Mouse (Mus musculus): ENCODE measurements at regions not wholly inside any gene's neighbourhood (a gene's known extent, or its start where the extent isn't known, plus 50 kb on each side); places are given as distances from the start of the nearest gene placed in this dataset.

DNA sequence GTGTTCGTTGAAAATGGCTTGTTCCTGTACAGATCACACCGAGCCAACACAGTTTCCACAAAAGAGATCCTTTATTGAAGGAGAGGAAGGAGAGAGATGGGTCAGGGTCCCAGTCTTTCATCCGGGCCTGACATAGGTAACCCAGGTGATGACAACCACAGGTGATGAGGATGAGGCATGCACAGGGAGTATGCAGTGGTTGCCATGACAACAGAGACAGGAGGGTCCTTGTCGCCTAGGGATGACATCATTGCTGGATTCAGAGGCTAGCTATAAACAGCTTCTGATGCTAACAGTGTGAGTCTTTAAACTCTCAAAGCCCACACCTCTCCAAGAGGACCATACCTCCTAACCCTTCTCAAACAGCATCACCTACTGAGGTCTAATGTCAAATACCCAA, 327.0 kb upstream of the Prox1 start:
- Histone ChIP-seq H3K4me1 (no peaks in the 10 kb centered on the region), H3K27ac (replicated peaks) (no peak overlapping the region), H3K9me3 (no peaks in the 10 kb centered on the region), H3K36me3 (no peaks in the 10 kb centered on the region), H3K4me3 (no peak overlapping the region), H3K4me2 (replicated peaks) (no peak overlapping the region), H3K27me3 (no peaks in the 10 kb centered on the region; the same call in 1 of the 2 replicates), H3K9ac (replicated peaks) (no peak overlapping the region)
- WGBS, result 82% methylated on average over 4 of the region's 4 CpGs
- ATAC-seq (ENCODE audit: low FRiP score, low read depth), result no peak

DNA sequence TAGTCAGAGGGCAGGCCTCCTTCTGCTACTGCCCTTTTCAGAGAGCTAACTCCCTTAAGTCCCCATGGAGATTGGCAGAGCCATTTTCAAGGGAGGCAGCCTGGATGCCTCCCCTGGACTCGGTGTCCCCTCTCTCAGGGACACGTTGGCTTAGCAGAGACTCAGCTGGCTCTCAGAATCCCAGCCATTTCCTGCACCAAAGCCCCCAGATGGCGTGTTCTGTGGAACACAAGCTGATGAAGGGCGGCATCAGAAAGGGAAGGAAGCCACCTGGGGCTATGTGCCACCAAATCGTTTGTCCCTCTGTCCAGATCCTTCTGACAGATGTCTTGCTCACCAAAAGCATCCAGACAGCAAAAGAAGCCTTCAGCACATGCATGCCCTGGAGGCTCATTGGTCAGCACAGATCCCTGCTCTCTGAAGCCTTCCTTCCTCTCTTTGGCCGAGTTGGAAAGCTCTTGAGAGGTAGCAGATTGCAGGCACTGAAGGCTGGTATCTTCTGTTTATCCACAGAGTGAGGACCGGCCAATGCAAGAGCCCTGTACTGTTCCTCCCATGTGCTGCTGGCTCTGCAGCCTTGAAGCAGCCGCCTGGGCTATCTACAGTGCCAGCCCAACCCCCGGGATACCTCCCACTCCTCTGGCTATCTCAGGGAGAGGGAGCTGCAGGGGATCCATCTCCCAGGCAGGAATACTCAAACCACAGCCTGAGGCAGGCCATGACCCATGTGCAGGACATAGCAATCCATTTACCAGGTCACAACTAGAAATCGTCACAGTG, 325.4 kb upstream of the Prox1 start:
- H3K4me1 ChIP-seq, result no peaks in the 10 kb centered on the region
- 70% methylated on average over 10 of the region's 10 CpGs for WGBS
- H3K36me3 ChIP-seq, result no peaks in the 10 kb centered on the region
- no peak for ATAC-seq (ENCODE audit: low FRiP score, low read depth)
- H3K4me3 ChIP-seq, result no peak overlapping the region
- no peaks in the 10 kb centered on the region for H3K9me3 ChIP-seq
- H3K4me2 ChIP-seq (replicated peaks), result no peak overlapping the region
- no peaks in the 10 kb centered on the region; the same call in 1 of the 2 replicates for H3K27me3 ChIP-seq
- H3K27ac ChIP-seq (replicated peaks), result no peak overlapping the region
- H3K9ac ChIP-seq (replicated peaks), result no peak overlapping the region

DNA sequence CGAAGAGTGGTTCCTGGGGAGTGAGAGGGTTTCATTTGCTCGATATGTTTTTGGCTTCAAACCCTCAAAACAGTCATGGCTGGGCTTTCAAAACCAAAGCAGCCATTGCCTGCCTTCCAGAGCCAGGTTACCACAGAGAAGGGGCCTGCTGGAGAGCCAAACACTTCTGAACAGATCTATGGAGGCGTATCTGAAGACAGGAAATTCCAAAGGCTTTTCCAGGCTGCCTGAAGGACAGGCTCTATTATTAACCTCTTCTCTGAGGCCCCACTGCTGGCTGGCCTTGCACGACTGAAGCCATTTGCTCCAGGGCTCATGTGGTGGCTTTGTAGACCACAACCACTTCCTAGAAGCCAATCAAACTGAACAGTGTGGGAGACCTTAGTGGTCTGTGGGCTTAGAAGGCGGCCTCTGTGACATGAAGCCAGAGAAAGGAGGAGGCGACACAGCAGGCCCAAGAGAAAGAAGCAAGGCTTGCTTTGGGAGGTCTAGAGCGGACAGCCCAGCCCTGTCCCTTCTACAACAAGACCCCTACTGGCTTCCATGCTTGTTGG, 316.1 kb upstream of the Prox1 start:
- H3K36me3 ChIP-seq, result no peaks in the 10 kb centered on the region
- WGBS, result 77% methylated on average over 7 of the region's 7 CpGs
- no peak overlapping the region for H3K9ac ChIP-seq (replicated peaks)
- no peaks in the 10 kb centered on the region for H3K4me1 ChIP-seq
- H3K4me3 ChIP-seq, result no peak overlapping the region
- no peaks in the 10 kb centered on the region for H3K27me3 ChIP-seq
- no peak overlapping the region for H3K4me2 ChIP-seq (replicated peaks)
- H3K9me3 ChIP-seq, result no peaks in the 10 kb centered on the region
- ATAC-seq (ENCODE audit: low FRiP score, low read depth), result no peak
- H3K27ac ChIP-seq (replicated peaks), result no peak overlapping the region

GRCm38 (mm10) chr1:190483366-190483765, 312.9 kb upstream of the Prox1 start:
- Histone ChIP-seq H3K4me3 (no peak overlapping the region), H3K9me3 (peaks cover 4% of the 10 kb centered on the region; the same call in 1 of the 2 replicates), H3K4me1 (no peaks in the 10 kb centered on the region), H3K4me2 (replicated peaks) (no peak overlapping the region), H3K27ac (replicated peaks) (no peak overlapping the region), H3K36me3 (no peaks in the 10 kb centered on the region), H3K9ac (replicated peaks) (no peak overlapping the region), H3K27me3 (no peaks in the 10 kb centered on the region)
- ATAC-seq (ENCODE audit: low FRiP score, low read depth), result no peak
- WGBS, result 92% methylated on average over 13 of the region's 13 CpGs

DNA sequence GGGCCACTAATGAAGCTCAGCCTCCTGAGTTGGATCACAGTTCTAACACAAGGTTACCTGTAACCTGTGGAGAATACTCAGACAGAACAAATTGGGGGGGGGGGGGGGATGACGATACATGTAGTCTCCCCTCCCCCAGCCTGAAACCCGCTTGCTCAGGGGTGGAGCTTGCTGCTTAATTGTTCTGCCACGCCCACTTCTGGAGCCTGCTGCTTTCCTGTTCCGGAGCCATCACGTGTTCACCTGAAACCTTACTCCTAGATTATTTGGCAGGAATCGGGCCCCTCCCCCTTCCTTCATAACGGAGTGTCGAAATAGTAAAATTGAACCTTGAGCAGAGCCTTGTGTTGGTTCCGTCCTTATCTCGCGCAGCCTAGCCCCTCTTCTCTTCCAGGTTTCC, 310.6 kb upstream of the Prox1 start:
- Histone ChIP-seq H3K4me1 (no peaks in the 10 kb centered on the region), H3K9ac (replicated peaks) (no peak overlapping the region), H3K9me3 (peaks cover 4% of the 10 kb centered on the region; the same call in 1 of the 2 replicates), H3K4me2 (replicated peaks) (no peak overlapping the region), H3K27ac (replicated peaks) (no peak overlapping the region), H3K27me3 (no peaks in the 10 kb centered on the region), H3K36me3 (no peaks in the 10 kb centered on the region), H3K4me3 (no peak overlapping the region)
- 77% methylated on average over 11 of the region's 11 CpGs for WGBS
- no peak for ATAC-seq (ENCODE audit: low FRiP score, low read depth)

DNA sequence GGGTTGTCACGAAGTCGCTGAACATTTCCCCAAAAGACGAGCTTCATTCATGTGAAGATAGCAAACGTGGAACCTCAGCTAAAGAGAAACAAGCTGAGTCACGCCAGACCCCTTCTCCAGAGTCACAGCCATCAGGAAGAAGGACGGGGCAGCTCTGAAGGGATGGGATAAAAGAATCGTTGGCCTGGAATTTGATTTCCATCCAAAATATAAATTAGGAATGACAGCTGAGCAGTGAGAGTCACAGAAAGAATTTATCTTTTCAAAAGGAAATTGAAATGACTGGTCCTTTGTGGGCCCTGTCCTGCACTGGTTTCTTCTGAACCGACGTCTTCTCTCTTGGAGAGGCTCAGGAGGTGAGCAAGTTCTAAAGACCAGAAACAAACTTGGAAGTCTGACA, 310.1 kb upstream of the Prox1 start:
- Histone ChIP-seq H3K9me3 (peaks cover 4% of the 10 kb centered on the region; the same call in 1 of the 2 replicates), H3K4me2 (replicated peaks) (no peak overlapping the region), H3K27me3 (no peaks in the 10 kb centered on the region), H3K27ac (replicated peaks) (no peak overlapping the region), H3K4me1 (no peaks in the 10 kb centered on the region), H3K36me3 (no peaks in the 10 kb centered on the region), H3K4me3 (no peak overlapping the region), H3K9ac (replicated peaks) (no peak overlapping the region)
- WGBS, result 68% methylated on average over 9 of the region's 9 CpGs
- ATAC-seq (ENCODE audit: low FRiP score, low read depth), result no peak

GRCm38 (mm10) chr1:190472761-190473160, 302.2 kb upstream of the Prox1 start:
- Histone ChIP-seq H3K4me1 (no peaks in the 10 kb centered on the region), H3K9ac (replicated peaks) (no peak overlapping the region), H3K4me3 (no peak overlapping the region), H3K27me3 (no peaks in the 10 kb centered on the region), H3K27ac (replicated peaks) (no peak overlapping the region), H3K36me3 (no peaks in the 10 kb centered on the region), H3K9me3 (no peaks in the 10 kb centered on the region), H3K4me2 (replicated peaks) (no peak overlapping the region)
- 86% methylated on average over 8 of the region's 8 CpGs for whole genome bisulfite sequencing
- ATAC-seq (ENCODE audit: low FRiP score, low read depth), result no peak

- Histone ChIP-seq H3K27me3 (no peaks in the 10 kb centered on the region), H3K9ac (replicated peaks) (no peak overlapping the region), H3K4me1 (no peaks in the 10 kb centered on the region), H3K9me3 (no peaks in the 10 kb centered on the region), H3K27ac (replicated peaks) (no peak overlapping the region), H3K4me2 (replicated peaks) (no peak overlapping the region), H3K36me3 (no peaks in the 10 kb centered on the region), H3K4me3 (no peak overlapping the region)
- WGBS, result 84% methylated on average over 9 of the region's 9 CpGs
- ATAC-seq (ENCODE audit: low FRiP score, low read depth), result no peak
Observed at GRCm38 (mm10) chr1:190470336-190470735, 299.8 kb upstream of the Prox1 start.

GRCm38 (mm10) chr1:190457541-190458061, 287.1 kb upstream of the Prox1 start:
- WGBS, result 47% methylated on average over 12 of the region's 12 CpGs
- ATAC-seq (ENCODE audit: low FRiP score, low read depth), result peak; percentile 75

GRCm38 (mm10) chr1:190453549-190453948, 283.0 kb upstream of the Prox1 start:
- peaks cover 49% of the 10 kb centered on the region for H3K27me3 ChIP-seq
- 74% methylated on average over 10 of the region's 10 CpGs for WGBS
- no peaks in the 10 kb centered on the region for H3K36me3 ChIP-seq
- no peak overlapping the region for H3K27ac ChIP-seq (replicated peaks)
- peaks cover 20% of the 10 kb centered on the region for H3K4me1 ChIP-seq
- no peak overlapping the region for H3K4me2 ChIP-seq (replicated peaks)
- no peak for ATAC-seq (ENCODE audit: low FRiP score, low read depth)
- H3K9me3 ChIP-seq, result no peaks in the 10 kb centered on the region
- H3K9ac ChIP-seq (replicated peaks), result no peak overlapping the region
- H3K4me3 ChIP-seq, result no peak overlapping the region

More at GRCm38 (mm10) chr1:190457541-190458061, 287.1 kb upstream of the Prox1 start:
- H3K4me2 ChIP-seq (replicated peaks), result no peak overlapping the region
- H3K9me3 ChIP-seq, result no peaks in the 10 kb centered on the region
- no peaks in the 10 kb centered on the region for H3K36me3 ChIP-seq
- H3K27me3 ChIP-seq, result peaks cover 27% of the 10 kb centered on the region
- peak overlapping the region; percentile 46; the same call in 1 of the 2 replicates for H3K27ac ChIP-seq (replicated peaks)
- H3K4me3 ChIP-seq, result no peak overlapping the region
- H3K4me1 ChIP-seq, result peaks cover 15% of the 10 kb centered on the region
- 0 out of 2 replicates have a peak overlapping the region, but pooled peaks have one; percentile 11 for H3K9ac ChIP-seq (replicated peaks)

DNA sequence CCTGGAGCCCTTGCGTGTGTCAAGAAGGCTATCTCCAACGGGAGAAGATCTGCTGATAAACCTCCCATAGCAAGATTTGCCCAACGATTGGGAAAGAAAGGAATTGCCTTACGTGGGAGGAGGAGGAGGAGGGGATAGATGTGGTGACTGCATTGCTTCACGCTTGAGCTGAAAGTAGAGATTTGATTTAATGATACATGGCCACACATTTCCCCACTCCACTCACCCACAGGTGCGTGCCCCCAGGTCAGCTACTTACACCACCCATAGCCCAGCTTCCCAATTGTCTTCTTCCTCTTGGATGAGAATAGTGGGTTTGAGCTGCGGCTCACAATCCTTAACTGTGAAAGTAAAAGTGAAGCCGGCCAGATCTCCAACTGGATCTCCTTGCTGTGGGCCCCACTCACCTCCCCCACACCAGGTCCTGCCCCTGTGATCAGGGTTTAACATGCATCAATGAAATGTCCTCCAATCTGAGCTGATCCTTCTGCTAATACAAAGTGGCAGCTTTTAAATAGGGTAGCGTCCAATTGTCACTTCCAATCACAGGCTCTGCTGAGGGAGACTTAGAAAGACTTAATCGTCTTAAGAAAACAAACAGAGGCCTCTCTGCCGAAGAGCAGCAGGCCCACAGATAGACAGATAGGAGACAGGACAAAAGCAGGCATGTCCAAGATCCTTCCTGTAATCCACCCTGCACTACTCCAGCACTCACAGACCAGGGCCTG, 281.8 kb upstream of the Prox1 start:
- no peaks in the 10 kb centered on the region for H3K9me3 ChIP-seq
- H3K27ac ChIP-seq (replicated peaks), result no peak overlapping the region
- peak; percentile 75 for ATAC-seq (ENCODE audit: low FRiP score, low read depth)
- no peak overlapping the region for H3K9ac ChIP-seq (replicated peaks)
- WGBS, result 38% methylated on average over 11 of the region's 11 CpGs
- H3K36me3 ChIP-seq, result no peaks in the 10 kb centered on the region
- peaks cover 15% of the 10 kb centered on the region for H3K4me1 ChIP-seq
- no peak overlapping the region for H3K4me2 ChIP-seq (replicated peaks)
- H3K4me3 ChIP-seq, result no peak overlapping the region
- peaks cover 56% of the 10 kb centered on the region for H3K27me3 ChIP-seq

- 26% methylated on average over 8 of the region's 8 CpGs for WGBS
- no peak overlapping the region for H3K27ac ChIP-seq (replicated peaks)
Observed at GRCm38 (mm10) chr1:190448263-190448662, 277.7 kb upstream of the Prox1 start.

More at GRCm38 (mm10) chr1:190448263-190448662, 277.7 kb upstream of the Prox1 start:
- Histone ChIP-seq H3K4me1 (peaks cover 11% of the 10 kb centered on the region), H3K36me3 (no peaks in the 10 kb centered on the region), H3K9me3 (no peaks in the 10 kb centered on the region), H3K27me3 (peaks cover 52% of the 10 kb centered on the region), H3K4me2 (replicated peaks) (no peak overlapping the region), H3K9ac (replicated peaks) (no peak overlapping the region), H3K4me3 (no peak overlapping the region)
- ATAC-seq (ENCODE audit: low FRiP score, low read depth), result no peak
